21 mouse cellular contexts compared by ENCODE assay signal in genomic region chr14:35780033-35780432, GRCm38 (mm10). TPM values are rescaled to one million over a fixed set of nuclear protein-coding genes. Genes with fewer than 3 reads are reported as not detected.
"Had no signal": no experiment of that assay in that cellular context is flagged by ENCODE, and none has a peak within 500 bp of the region (broad histone marks: within the 10 kb centered on the region; RNA-seq: fewer than 3 reads in every experiment).

No protein-coding gene starts in this region.

- H3K4me1 ChIP-seq: limb, embryonic 13.5 days; midbrain, embryonic 13.5 days; neural tube, embryonic 15.5 days had no signal

- H3K4me3 ChIP-seq: limb, embryonic 13.5 days; midbrain, embryonic 13.5 days; myocyte; neural tube, embryonic 15.5 days had no signal

- H3K27me3 ChIP-seq: limb, embryonic 13.5 days; midbrain, embryonic 13.5 days; neural tube, embryonic 15.5 days had no signal

- H3K27ac ChIP-seq: kidney, postnatal 0 days; limb, embryonic 13.5 days; liver, embryonic 14.5 days; midbrain, embryonic 13.5 days; neural tube, embryonic 15.5 days had no signal

- ATAC-seq: midbrain, embryonic 13.5 days had no signal

- DNase-seq: kidney, adult 8-10 months; kidney, postnatal 36 days; layer of hippocampus, adult 9-11 months; layer of hippocampus, postnatal 36 days; left cerebral cortex, postnatal 4 days; lung, adult 18-20 months; thymus, postnatal 36 days had no signal

- H3K9ac ChIP-seq: limb, embryonic 13.5 days; liver, embryonic 14.5 days; midbrain, embryonic 13.5 days; neural tube, embryonic 15.5 days had no signal

- H3K4me2 ChIP-seq: limb, embryonic 13.5 days; midbrain, embryonic 13.5 days; neural tube, embryonic 15.5 days had no signal

- H3K9me3 ChIP-seq: limb, embryonic 13.5 days; midbrain, embryonic 13.5 days; neural tube, embryonic 15.5 days had no signal

- H3K36me3 ChIP-seq: limb, embryonic 13.5 days; midbrain, embryonic 13.5 days; neural tube, embryonic 15.5 days had no signal

RNA-seq across cellular contexts. Expression of gene 4930596D02Rik, which starts 31.7 kb away (rescaled TPM):
- total RNA-seq: layer of hippocampus, adult 18-20 months; layer of hippocampus, postnatal 36 days; left cerebral cortex, postnatal 4 days; liver, adult 2 months; megakaryocyte-erythroid progenitor cell, adult 5-6 weeks had no signal
- polyA plus RNA-seq: kidney, postnatal 0 days; limb, embryonic 13.5 days; liver, adult 2 months; liver, embryonic 14.5 days; lung, embryonic 16.5 days; midbrain, embryonic 13.5 days; myocyte; neural tube, embryonic 11.5 days; neural tube, embryonic 15.5 days; small intestine, adult 2 months; stomach, embryonic 16.5 days; thymus, postnatal 0 days had no signal
